Mouse (Mus musculus) macrophage (primary cell): ENCODE data around the gene Nfic. TPM values are rescaled to one million over a fixed set of nuclear protein-coding genes. Genes with fewer than 3 reads are reported as not detected.
"Not testable (repeated sequence)": the region's sequence is repeated elsewhere in the genome, so short reads cannot be mapped to it uniquely, and the experiment has no call there.

Experiments used
- H3K27ac ChIP-seq: fragments of 350-480 bp; formaldehyde crosslinking; 2 replicates; pipeline ENCODE4 v1.9.0; 2021
- H3K36me3 ChIP-seq: fragments of 350-480 bp; formaldehyde crosslinking; 2 replicates; pipeline ENCODE4 v1.9.0; 2021; ENCODE audit errors: inconsistent target
- H3K4me3 ChIP-seq: fragments of 350-480 bp; formaldehyde crosslinking; 2 replicates; pipeline ENCODE4 v1.9.0; 2021; ENCODE audit errors: inconsistent target
- H3K79me2 ChIP-seq: fragments of 350-480 bp; formaldehyde crosslinking; 2 replicates; pipeline ENCODE4 v1.9.0; 2021; ENCODE audit errors: inconsistent target
- WGBS: methylation state at CpG from one replicate; pipeline ENCODE4 v1.1.7; 2026; ENCODE audit warnings: inconsistent platforms; ENCODE audit not compliant: missing documents; 5-methylcytosine and 5-hydroxymethylcytosine counted together
- polyA plus RNA-seq: library from polyadenylated mRNA; stranded (reverse); fragments of 250-400 nt; gene quantifications from 3 replicates; pipeline ENCODE4 v1.2.4, GENCODE M21; 2018; ENCODE audit warnings: inconsistent platforms

The Nfic gene
- polyA plus RNA-seq, 1 experiment from 2014 or later: 60.6 TPM

GRCm38 (mm10) chr10:81458267-81458666, 2.8 kb upstream of the Nfic start:
- H3K79me2 ChIP-seq: no peaks in the 10 kb centered on the region
- no peak overlapping the region for H3K4me3 ChIP-seq
- 87% methylated on average over 6 of the region's 6 CpGs for WGBS

GRCm38 (mm10) chr10:81457624-81458023, 2.2 kb upstream of the Nfic start:
- Histone ChIP-seq H3K79me2 (no peaks in the 10 kb centered on the region), H3K27ac (no peak overlapping the region), H3K36me3 (no peaks in the 10 kb centered on the region), H3K4me3 (no peak overlapping the region)
- WGBS: 93% methylated on average over 8 of the region's 8 CpGs

More at GRCm38 (mm10) chr10:81458267-81458666, 2.8 kb upstream of the Nfic start:
- H3K27ac ChIP-seq: no peak overlapping the region
- no peaks in the 10 kb centered on the region for H3K36me3 ChIP-seq

GRCm38 (mm10) chr10:81456983-81457563, 1.6 kb upstream of the Nfic start:
- 31% methylated on average over 6 of the region's 12 CpGs for WGBS
- no peaks in the 10 kb centered on the region for H3K36me3 ChIP-seq
- no peak overlapping the region for H3K4me3 ChIP-seq
- no peaks in the 10 kb centered on the region for H3K79me2 ChIP-seq
- H3K27ac ChIP-seq: no peak overlapping the region

GRCm38 (mm10) chr10:81454106-81454505, 1.3 kb downstream of the Nfic start:
- WGBS: 56% methylated on average over 2 of the region's 2 CpGs
- Histone ChIP-seq H3K79me2 (no peaks in the 10 kb centered on the region), H3K27ac (no peak overlapping the region), H3K4me3 (no peak overlapping the region), H3K36me3 (no peaks in the 10 kb centered on the region)

GRCm38 (mm10) chr10:81452947-81453288, 2.5 kb downstream of the Nfic start:
- no peaks in the 10 kb centered on the region for H3K36me3 ChIP-seq
- no peak overlapping the region for H3K27ac ChIP-seq
- WGBS: 16% methylated on average over 14 of the region's 14 CpGs

GRCm38 (mm10) chr10:81452237-81452946, 3.0 kb downstream of the Nfic start:
- H3K27ac ChIP-seq: no peak overlapping the region
- H3K36me3 ChIP-seq: no peaks in the 10 kb centered on the region
- no peaks in the 10 kb centered on the region for H3K79me2 ChIP-seq
- no peak overlapping the region for H3K4me3 ChIP-seq
- WGBS: 9% methylated on average over 36 of the region's 36 CpGs

More at GRCm38 (mm10) chr10:81452947-81453288, 2.5 kb downstream of the Nfic start:
- Histone ChIP-seq H3K4me3 (no peak overlapping the region), H3K79me2 (no peaks in the 10 kb centered on the region)

DNA sequence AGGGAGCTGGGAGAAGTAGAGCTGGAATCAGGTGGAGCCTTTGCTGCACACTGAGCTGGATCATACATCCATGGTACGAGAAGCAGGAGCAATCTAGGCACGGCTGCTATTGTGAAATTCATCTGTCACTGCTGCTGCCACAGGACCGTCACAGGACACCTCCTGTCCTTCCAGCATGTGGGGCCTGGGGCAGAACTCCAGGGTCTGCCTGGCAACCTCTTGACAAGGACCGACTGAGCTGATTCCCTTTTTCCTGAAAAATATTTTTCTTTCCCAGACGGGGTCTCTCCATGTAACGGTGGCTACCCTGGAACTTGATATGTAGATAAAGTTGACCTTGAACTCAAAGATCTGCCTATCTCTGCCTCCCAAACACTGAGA, 4.1 kb downstream of the Nfic start:
- no peak overlapping the region for H3K4me3 ChIP-seq
- H3K27ac ChIP-seq: no peak overlapping the region
- H3K79me2 ChIP-seq: no peaks in the 10 kb centered on the region
- H3K36me3 ChIP-seq: no peaks in the 10 kb centered on the region
- 39% methylated on average over 6 of the region's 6 CpGs for WGBS

DNA sequence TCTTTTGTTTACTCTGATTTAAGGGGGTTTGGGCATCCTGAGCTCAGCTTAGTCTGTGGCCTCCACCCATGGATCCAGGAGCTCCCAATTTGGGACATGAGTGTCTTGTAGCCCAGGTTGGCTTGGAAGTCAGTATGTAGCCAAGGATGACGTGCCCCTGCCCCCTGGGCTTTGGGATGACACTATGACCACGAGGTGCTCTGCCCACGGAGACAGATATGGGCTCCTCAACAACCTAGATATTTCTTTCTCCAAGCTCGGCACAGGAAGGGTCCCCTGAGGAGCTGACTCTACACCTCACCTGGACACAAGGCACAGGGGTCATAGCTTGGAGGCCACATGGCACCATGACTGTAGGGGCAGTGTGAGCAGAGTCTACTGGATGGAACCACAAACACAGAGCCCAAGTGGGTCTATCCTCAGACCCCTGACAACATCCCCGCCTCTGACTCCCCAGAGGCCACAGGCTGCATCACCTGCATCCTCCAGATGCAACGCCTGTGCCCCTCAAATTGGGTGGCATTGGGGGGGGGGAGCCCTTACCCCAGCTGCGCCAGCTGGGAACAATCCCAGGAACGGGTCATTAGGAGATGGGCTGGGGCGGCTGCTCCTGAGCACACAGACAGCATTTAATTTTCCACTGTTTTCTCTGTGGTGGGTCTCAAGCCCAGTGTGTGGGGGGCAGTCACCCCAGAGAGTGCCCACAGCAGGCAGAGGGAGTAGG, 4.6 kb downstream of the Nfic start:
- WGBS: 59% methylated on average over 9 of the region's 9 CpGs
- Histone ChIP-seq H3K27ac (no peak overlapping the region), H3K4me3 (no peak overlapping the region), H3K36me3 (no peaks in the 10 kb centered on the region), H3K79me2 (no peaks in the 10 kb centered on the region)

DNA sequence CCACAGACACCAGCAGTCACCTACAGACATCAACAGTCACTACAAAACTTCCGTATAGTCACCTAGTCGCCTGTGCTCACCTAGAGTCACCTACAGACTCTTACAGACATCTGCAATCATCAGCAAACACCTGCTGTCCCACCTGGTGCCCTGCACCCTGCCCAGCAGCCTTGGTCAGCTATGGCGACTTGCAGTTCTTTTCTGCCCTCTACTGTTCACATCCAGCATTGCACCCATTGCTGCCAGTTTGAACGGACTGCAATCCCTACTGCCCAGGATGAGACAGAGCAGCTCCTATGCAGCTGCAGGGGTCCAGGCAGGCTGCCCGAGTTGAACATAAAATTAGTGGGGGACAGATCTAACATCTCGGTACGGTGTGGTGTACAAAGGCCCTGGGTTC, 5.3 kb downstream of the Nfic start:
- no peak overlapping the region for H3K27ac ChIP-seq
- no peaks in the 10 kb centered on the region for H3K36me3 ChIP-seq
- WGBS: 6% methylated on average over 7 of the region's 7 CpGs

DNA sequence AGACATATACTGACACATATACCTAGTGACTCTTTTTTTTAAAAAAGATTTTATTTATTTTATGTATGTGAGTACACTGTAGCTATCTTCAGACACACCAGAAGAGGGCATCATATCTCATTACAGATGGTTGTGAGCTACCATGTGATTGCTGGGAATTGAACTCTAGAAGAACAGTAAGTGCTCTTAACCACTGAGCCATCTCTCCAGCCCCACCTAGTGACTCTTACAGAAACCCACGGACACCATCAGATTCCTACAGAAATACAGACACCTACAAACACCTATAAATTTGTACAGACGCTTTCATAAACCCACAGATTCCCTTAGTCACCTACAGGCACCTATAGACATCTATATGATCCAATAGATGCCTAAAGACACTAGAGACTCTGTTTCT, 9.9 kb downstream of the Nfic start:
- not testable (repeated sequence) for H3K36me3 ChIP-seq, H3K4me3 ChIP-seq, H3K27ac ChIP-seq, H3K79me2 ChIP-seq
- WGBS: 50% methylated on average over 2 of the region's 2 CpGs

More for the DNA sequence above, 5.3 kb downstream of the Nfic start:
- no peaks in the 10 kb centered on the region for H3K79me2 ChIP-seq
- H3K4me3 ChIP-seq: no peak overlapping the region

DNA sequence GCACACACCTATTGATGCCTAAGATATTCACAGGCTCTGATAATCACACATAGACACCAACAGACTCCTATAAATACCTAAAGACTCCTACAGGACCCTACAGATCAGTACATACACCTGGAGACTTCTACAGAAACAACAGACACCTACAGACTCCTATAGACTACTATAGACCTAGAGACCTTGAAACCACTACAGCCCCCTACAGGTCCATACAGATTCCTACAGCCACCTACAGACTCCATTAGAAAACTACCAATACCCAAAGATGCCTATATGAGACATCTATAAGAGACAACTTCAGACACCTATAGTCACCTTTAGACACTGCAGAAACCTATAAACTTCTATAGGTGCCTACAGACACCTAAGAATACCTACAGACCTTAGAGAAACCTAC, 14.4 kb downstream of the Nfic start:
- Histone ChIP-seq H3K4me3 (no peak overlapping the region), H3K27ac (no peak overlapping the region)

DNA sequence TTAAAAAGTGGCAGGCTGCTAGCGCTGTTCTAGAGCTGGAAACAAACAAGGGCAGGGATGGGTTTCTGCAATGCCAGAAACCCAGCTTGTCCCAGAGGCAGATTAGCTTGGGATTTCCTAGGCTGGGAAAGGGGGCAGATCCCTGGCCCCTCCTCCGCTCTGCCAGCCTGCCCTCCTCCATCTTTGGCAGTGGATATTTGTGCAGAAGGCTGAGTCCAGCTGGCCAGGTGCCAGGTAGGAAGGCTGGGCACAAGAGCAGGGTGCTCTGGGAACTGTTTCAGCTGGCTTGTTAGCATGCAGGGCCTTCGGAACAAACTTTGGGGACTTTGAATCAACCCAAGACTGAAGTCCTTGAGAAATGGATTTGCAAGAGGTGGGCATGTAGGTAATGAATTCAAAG, 20.0 kb downstream of the Nfic start:
- 89% methylated on average over 2 of the region's 3 CpGs for WGBS
- Histone ChIP-seq H3K79me2 (no peaks in the 10 kb centered on the region), H3K27ac (no peak overlapping the region), H3K4me3 (no peak overlapping the region), H3K36me3 (no peaks in the 10 kb centered on the region)

More for the DNA sequence above, 14.4 kb downstream of the Nfic start:
- Histone ChIP-seq H3K79me2 (no peaks in the 10 kb centered on the region), H3K36me3 (no peaks in the 10 kb centered on the region)

DNA sequence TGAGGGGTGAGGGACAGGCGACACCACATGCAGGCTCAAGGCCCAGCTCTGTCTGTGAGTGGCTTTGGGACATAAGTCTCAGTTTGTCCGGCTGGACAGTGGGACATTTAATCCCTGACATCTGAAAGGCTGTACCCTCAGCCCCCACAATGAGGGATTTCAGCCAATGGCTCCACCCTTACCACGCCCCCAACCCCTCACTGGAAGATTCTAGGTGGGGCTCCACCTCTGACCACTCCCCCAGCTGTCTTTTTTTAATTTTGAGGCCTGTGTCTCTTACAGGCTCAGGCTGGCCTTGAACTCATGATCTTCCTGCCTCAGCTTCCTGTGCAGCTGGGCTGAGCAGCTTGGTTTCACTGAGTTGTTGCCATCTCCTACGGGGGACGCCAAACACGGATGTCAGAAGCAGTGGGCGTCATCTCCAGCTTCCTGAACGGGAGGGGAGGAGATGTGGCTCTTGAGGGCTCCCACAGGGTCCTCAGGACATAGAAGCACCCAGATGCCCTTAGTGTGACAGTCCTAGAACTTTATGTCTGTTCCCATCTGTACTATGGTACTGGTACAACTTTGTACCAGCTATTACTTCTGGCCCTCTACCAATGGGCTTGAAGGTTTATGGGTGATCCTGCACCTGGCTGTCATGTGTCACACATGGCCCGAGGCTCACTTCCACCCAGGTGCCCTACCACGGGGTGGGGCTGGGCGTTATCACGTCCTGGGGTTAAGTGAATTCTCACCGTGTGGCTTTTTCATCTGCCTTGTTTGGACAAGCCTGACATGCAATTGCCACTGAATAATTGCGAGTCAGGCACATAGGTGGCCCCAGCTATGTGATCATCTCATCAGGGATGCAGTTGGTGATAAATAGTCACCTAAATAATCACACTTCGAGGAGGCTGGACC, 20.8 kb downstream of the Nfic start:
- Histone ChIP-seq H3K79me2 (no peaks in the 10 kb centered on the region), H3K36me3 (no peaks in the 10 kb centered on the region), H3K27ac (peak overlapping the region; percentile 88), H3K4me3 (peak overlapping the region; percentile 45)
- WGBS: 47% methylated on average over 15 of the region's 15 CpGs

- H3K36me3 ChIP-seq: no peaks in the 10 kb centered on the region
- peak overlapping the region; percentile 45 for H3K4me3 ChIP-seq
- 10% methylated on average over 22 of the region's 26 CpGs for WGBS
- H3K79me2 ChIP-seq: peaks cover 7% of the 10 kb centered on the region
- H3K27ac ChIP-seq: peak overlapping the region; percentile 88
Measured at GRCm38 (mm10) chr10:81433541-81434289, 21.7 kb downstream of the Nfic start.
